Mouse (Mus musculus) liver, embryonic 14.5 days (tissue): ENCODE measurements around the gene Gemin6. TPM values are rescaled to one million over a fixed set of nuclear protein-coding genes. Genes with fewer than 3 reads are reported as not detected.

Experiments
- ATAC-seq: fragments of 200-750 bp; cut with Nextera tagmentation; 2 replicates; pipeline ENCODE4 v1.8.0; 2017; ENCODE audit warnings: moderate number of reproducible peaks, mild to moderate bottlenecking, moderate library complexity; ENCODE audit not compliant: insufficient read depth
- DNase-seq, 3 experiments: peaks; one replicate each; pipeline ENCODE4 v3.0.0-alpha.2; 2012 to 2013; ENCODE audit warnings: low read depth in 3 of 3, low spot score in 3 of 3
- H3K27ac ChIP-seq: fragments of 300-500 bp; sonication (generic); 2 replicates; pipeline ENCODE4 v1.5.1; 2014; ENCODE audit warnings: moderate library complexity, mild to moderate bottlenecking, control low read depth, inconsistent platforms
- H3K27me3 ChIP-seq: fragments of 300-500 bp; sonication (generic); 2 replicates; pipeline ENCODE4 v1.6.1; 2014; ENCODE audit warnings: mild to moderate bottlenecking, low read length, moderate library complexity; ENCODE audit not compliant: control insufficient read depth, insufficient read depth
- H3K36me3 ChIP-seq: fragments of 300-500 bp; sonication (generic); replicated peaks from 2 replicates; pipeline ENCODE4 v1.6.1; 2014; ENCODE audit warnings: low read depth; ENCODE audit not compliant: control insufficient read depth, insufficient read depth
- H3K4me1 ChIP-seq, 2 experiments: fragments of 200-500 bp in 1 of 2; fragments of 300-500 bp in 1 of 2; sonication (generic) in 1 of 2; replicated peaks; 2 replicates each; pipeline ENCODE4 v1.6.1; 2012 to 2014; ENCODE audit warnings: antibody characterized with exemption in 1 of 2, inconsistent platforms in 1 of 2, low read length in 1 of 2; ENCODE audit not compliant: control insufficient read depth in 2 of 2, insufficient read depth in 2 of 2
- H3K4me2 ChIP-seq: fragments of 300-500 bp; sonication (generic); 2 replicates; pipeline ENCODE4 v1.6.1; 2014; ENCODE audit warnings: low read depth, mild to moderate bottlenecking, control low read depth, moderate library complexity
- H3K4me3 ChIP-seq, 2 experiments: fragments of 200-500 bp in 1 of 2; fragments of 300-500 bp in 1 of 2; sonication (generic) in 1 of 2; 2 replicates each; pipeline ENCODE4 v1.5.1; 2012 to 2014; ENCODE audit warnings: low read depth in 2 of 2, low read length in 2 of 2, mild to moderate bottlenecking in 2 of 2, control low read depth in 1 of 2, inconsistent platforms in 1 of 2, moderate library complexity in 1 of 2; ENCODE audit not compliant: insufficient read depth in 1 of 2
- H3K9ac ChIP-seq: fragments of 300-500 bp; sonication (generic); replicated peaks from 2 replicates; pipeline ENCODE4 v1.6.1; 2014; ENCODE audit warnings: mild to moderate bottlenecking, control low read depth, moderate library complexity
- H3K9me3 ChIP-seq: fragments of 300-500 bp; sonication (generic); 2 replicates; pipeline ENCODE4 v1.6.1; 2016; ENCODE audit warnings: low read length, mixed read lengths; ENCODE audit not compliant: control insufficient read depth
- CTCF ChIP-seq: IDR thresholded peaks from 2 replicates; pipeline ENCODE4 v1.5.1; 2016; ENCODE audit warnings: antibody characterized with exemption, low read depth, control low read depth
- EP300 ChIP-seq: IDR thresholded peaks from 2 replicates; pipeline ENCODE4 v1.6.1; 2016; ENCODE audit warnings: antibody characterized with exemption, low read depth
- WGBS: fragments of 180-500 bp; shearing (Covaris S2); extraction: QIAGEN DNeasy Blood & Tissue Kit; methylation state at CpG from one replicate; pipeline ENCODE4 v1.1.7; 2014; ENCODE audit not compliant: insufficient replicate concordance; 5-methylcytosine and 5-hydroxymethylcytosine counted together
- polyA plus RNA-seq, 2 experiments: library from polyadenylated mRNA; depleted of rRNA in 1 of 2; stranded (reverse) in 1 of 2; unstranded in 1 of 2; fragments of >200 nt; fragmentation: Nextera tagmentation in 1 of 2; extraction: Ambion mirVana in 1 of 2; gene quantifications; 2 replicates each; pipeline versions ENCODE4 v1.2.1 to v1.2.3; 2012 to 2014

Gene Gemin6
- polyA plus RNA-seq, 2 experiments = 16.2 to 33.6 TPM

- TF ChIP-seq CTCF (no peak), EP300 (no peak)
- Histone ChIP-seq H3K4me3 (no peak overlapping the region), H3K27me3 (no peaks in the 10 kb centered on the region), H3K4me2 (no peak overlapping the region), H3K9me3 (no peaks in the 10 kb centered on the region), H3K27ac (no peak overlapping the region), H3K36me3 (peaks cover 5% of the 10 kb centered on the region), H3K4me1 (peaks cover 0 to 5% of the 10 kb centered on the region in 2 experiments; a peak in 1 of 4 replicates), H3K9ac (no peak overlapping the region)
- ATAC-seq (peak; percentile 63), DNase-seq (no peak)
- 73% methylated on average over 13 of the region's 13 CpGs for WGBS
Observed at GRCm38 (mm10) chr17:80243116-80243515, 18.9 kb downstream of the Gemin6 start.

GRCm38 (mm10) chr17:80252757-80253525 lies 28.7 kb downstream of the Gemin6 start:
- ATAC-seq (peak; percentile 41; the same call in 1 of the 2 replicates), DNase-seq (no peak)
- Histone ChIP-seq H3K36me3 (peaks cover 9% of the 10 kb centered on the region), H3K4me3 (no peak overlapping the region), H3K27ac (no peak overlapping the region), H3K9ac (no peak overlapping the region), H3K9me3 (no peaks in the 10 kb centered on the region), H3K27me3 (no peaks in the 10 kb centered on the region), H3K4me1 (no peaks in the 10 kb centered on the region; a peak in 1 of 4 replicates), H3K4me2 (no peak overlapping the region)
- WGBS = 68% methylated on average over 13 of the region's 13 CpGs
- no peak for TF ChIP-seq CTCF
- TF ChIP-seq EP300 = no peak

- no peaks in the 10 kb centered on the region for H3K9me3 ChIP-seq
- DNase-seq (no peak), ATAC-seq (no peak)
- 77% methylated on average over 5 of the region's 5 CpGs for WGBS
- TF ChIP-seq EP300 (no peak), CTCF (no peak)
- no peak overlapping the region for H3K9ac ChIP-seq
- no peaks in the 10 kb centered on the region; a peak in 1 of 4 replicates for H3K4me1 ChIP-seq
- no peak overlapping the region for H3K4me2 ChIP-seq
- peaks cover 9% of the 10 kb centered on the region for H3K36me3 ChIP-seq
- H3K27ac ChIP-seq = no peak overlapping the region
- no peaks in the 10 kb centered on the region for H3K27me3 ChIP-seq
- no peak overlapping the region for H3K4me3 ChIP-seq
Observed at GRCm38 (mm10) chr17:80254421-80254820, 30.2 kb downstream of the Gemin6 start.

- DNase-seq (no peak), ATAC-seq (peak; percentile 70; the same call in 1 of the 2 replicates)
- Histone ChIP-seq H3K27ac (no peak overlapping the region), H3K4me2 (no peak overlapping the region; the same call in 1 of the 2 replicates), H3K4me3 (no peak overlapping the region), H3K4me1 (no peaks in the 10 kb centered on the region; a peak in 1 of 4 replicates), H3K9ac (no peak overlapping the region), H3K27me3 (no peaks in the 10 kb centered on the region), H3K36me3 (peaks cover 9% of the 10 kb centered on the region), H3K9me3 (no peaks in the 10 kb centered on the region)
- TF ChIP-seq CTCF (no peak), EP300 (no peak)
- WGBS = 46% methylated on average over 13 of the region's 13 CpGs
Observed at GRCm38 (mm10) chr17:80255208-80255607, 31.0 kb downstream of the Gemin6 start.

GRCm38 (mm10) chr17:80267065-80267464 lies 42.8 kb downstream of the Gemin6 start:
- H3K4me2 ChIP-seq = no peak overlapping the region
- H3K27me3 ChIP-seq = no peaks in the 10 kb centered on the region
- ATAC-seq (no peak), DNase-seq (no peak)
- H3K27ac ChIP-seq = no peak overlapping the region
- no peaks in the 10 kb centered on the region for H3K4me1 ChIP-seq
- no peaks in the 10 kb centered on the region; the same call in 1 of the 2 replicates for H3K36me3 ChIP-seq
- H3K4me3 ChIP-seq = no peak overlapping the region
- no peak overlapping the region for H3K9ac ChIP-seq
- WGBS = 70% methylated on average over 4 of the region's 4 CpGs
- TF ChIP-seq EP300 (no peak), CTCF (no peak)
- no peaks in the 10 kb centered on the region for H3K9me3 ChIP-seq
